Mouse (Mus musculus): Measurements from ENCODE around the gene Zfp995. TPM values are rescaled to one million over a fixed set of nuclear protein-coding genes. Genes with fewer than 3 reads are reported as not detected.
"Not testable (repeated sequence)": the region's sequence is repeated elsewhere in the genome, so short reads cannot be mapped to it uniquely, and the experiment has no call there.

The Zfp995 gene
- polyA plus RNA-seq (2016; fragmentation: Nextera tagmentation; extraction: Ambion mirVana), result 4.0 and 6.0 TPM in 2 replicates

GRCm38 (mm10) chr17:21909456-21910052, at the start of gene Zfp995:
Gene Zfp995 (minus strand): TSS chr17:21909926.
- not testable (repeated sequence) for H3K4me1 ChIP-seq; H3K27me3 ChIP-seq (ENCODE audit: low read depth, poor library complexity, severe bottlenecking); H3K9me3 ChIP-seq (replicated peaks); H3K36me3 ChIP-seq
- H3K27ac ChIP-seq, result peak within 1 kb of the TSS; percentile 80
- peak within 1 kb of the TSS; percentile 62 for H3K4me3 ChIP-seq
- peak; percentile 61 for DNase-seq (ENCODE audit: low spot score)
- under 1% methylated on average over 24 of the region's 24 CpGs for WGBS

DNA sequence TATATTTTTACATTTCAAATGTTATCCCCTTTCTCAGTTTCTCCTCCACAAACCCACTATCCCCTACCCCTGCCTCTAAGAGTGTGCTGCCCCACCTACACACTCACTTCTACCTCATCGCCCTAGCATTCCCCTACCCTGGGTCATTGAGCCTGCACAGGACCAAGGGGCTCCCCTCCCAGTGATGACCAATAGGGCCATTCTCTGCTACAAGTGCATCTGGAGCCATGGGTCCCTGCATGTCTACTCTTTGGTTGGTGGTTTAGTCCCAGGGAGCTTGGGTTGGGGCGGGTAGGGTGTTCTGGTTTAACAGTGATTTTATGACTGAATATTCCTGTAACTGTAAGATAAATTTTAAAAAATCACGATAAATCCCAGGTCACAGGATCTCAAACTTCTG, 687 bp downstream of the Zfp995 start:
- 9% methylated on average over 3 of the region's 3 CpGs for WGBS
- DNase-seq (ENCODE audit: low spot score), result peak; percentile 32
- H3K27ac ChIP-seq, result peak overlapping the region; percentile 80
- H3K9me3 ChIP-seq (replicated peaks), result no peaks in the 10 kb centered on the region
- no peaks in the 10 kb centered on the region; the same call in 1 of the 2 replicates for H3K4me1 ChIP-seq
- H3K27me3 ChIP-seq (ENCODE audit: low read depth, poor library complexity, severe bottlenecking), result no peaks in the 10 kb centered on the region
- peak overlapping the region; percentile 62 for H3K4me3 ChIP-seq
- no peaks in the 10 kb centered on the region for H3K36me3 ChIP-seq

- no peaks in the 10 kb centered on the region for H3K4me1 ChIP-seq
- no peaks in the 10 kb centered on the region for H3K27me3 ChIP-seq (ENCODE audit: low read depth, poor library complexity, severe bottlenecking)
- H3K9me3 ChIP-seq (replicated peaks), result no peaks in the 10 kb centered on the region
- H3K36me3 ChIP-seq, result no peaks in the 10 kb centered on the region
- WGBS, result 88% methylated on average over 1 of the region's 1 CpGs
- DNase-seq (ENCODE audit: low spot score), result no peak
- H3K27ac ChIP-seq, result no peak overlapping the region
- H3K4me3 ChIP-seq, result no peak overlapping the region
These were observed 38.5 kb downstream of the Zfp995 start for GRCm38 (mm10) chr17:21871256-21871655.

DNA sequence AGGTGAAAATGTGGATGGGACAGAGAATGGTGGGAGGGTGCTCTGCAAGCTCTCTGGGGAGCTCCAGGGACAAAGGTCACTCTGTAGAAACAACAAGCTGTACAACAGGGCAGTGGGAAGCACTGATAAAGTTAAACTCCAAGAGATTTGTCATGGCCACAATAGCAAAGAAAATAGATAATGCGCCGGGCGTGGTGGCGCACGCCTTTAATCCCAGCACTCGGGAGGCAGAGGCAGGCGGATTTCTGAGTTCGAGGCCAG, 63.5 kb downstream of the Zfp995 start:
- H3K4me1 ChIP-seq; H3K27me3 ChIP-seq (ENCODE audit: low read depth, poor library complexity, severe bottlenecking): not testable (repeated sequence)
- WGBS, result 91% methylated on average over 8 of the region's 8 CpGs

GRCm38 (mm10) chr17:21845545-21846321, 64.0 kb downstream of the Zfp995 start, which contains the start of gene Zfp820:
Gene Zfp820 (minus strand): TSS chr17:21845772.
- peak within 1 kb of the TSS; percentile 86 for H3K27ac ChIP-seq
- 4% methylated on average over 22 of the region's 22 CpGs for WGBS

More for the DNA sequence above, 63.5 kb downstream of the Zfp995 start:
- not testable (repeated sequence) for H3K9me3 ChIP-seq (replicated peaks); H3K36me3 ChIP-seq; H3K27ac ChIP-seq; DNase-seq (ENCODE audit: low spot score); H3K4me3 ChIP-seq

GRCm38 (mm10) chr17:21838510-21838909, 71.2 kb downstream of the Zfp995 start:
- no peak overlapping the region for H3K27ac ChIP-seq
- H3K27me3 ChIP-seq (ENCODE audit: low read depth, poor library complexity, severe bottlenecking), result no peaks in the 10 kb centered on the region
- H3K9me3 ChIP-seq (replicated peaks), result no peaks in the 10 kb centered on the region
- H3K36me3 ChIP-seq, result peaks cover 7% of the 10 kb centered on the region; the same call in 1 of the 2 replicates
- H3K4me1 ChIP-seq, result no peaks in the 10 kb centered on the region
- DNase-seq (ENCODE audit: low spot score), result no peak
- WGBS, result 64% methylated on average over 2 of the region's 2 CpGs
- no peak overlapping the region for H3K4me3 ChIP-seq

More at GRCm38 (mm10) chr17:21845545-21846321, 64.0 kb downstream of the Zfp995 start, which contains the start of gene Zfp820:
- H3K4me1 ChIP-seq, result no peaks in the 10 kb centered on the region
- H3K4me3 ChIP-seq, result peak within 1 kb of the TSS; percentile 72
- H3K36me3 ChIP-seq, result no peaks in the 10 kb centered on the region
- H3K27me3 ChIP-seq (ENCODE audit: low read depth, poor library complexity, severe bottlenecking), result no peaks in the 10 kb centered on the region
- no peaks in the 10 kb centered on the region for H3K9me3 ChIP-seq (replicated peaks)
- peak; percentile 76 for DNase-seq (ENCODE audit: low spot score)

Other genes with a start within 250 kb of the Zfp995 start
- gene Gm10226, start 218.1 kb downstream of the Zfp995 start, polyA plus RNA-seq (2016; fragmentation: Nextera tagmentation; extraction: Ambion mirVana), result 4.8 and 6.0 TPM in 2 replicates
- gene Zfp760, start 202.2 kb downstream of the Zfp995 start, polyA plus RNA-seq (2016; fragmentation: Nextera tagmentation; extraction: Ambion mirVana), result 16.1 and 19.6 TPM in 2 replicates
- 5.0 and 8.6 TPM in 2 replicates for gene Zfp229, start 179.1 kb downstream of the Zfp995 start, polyA plus RNA-seq (2016; fragmentation: Nextera tagmentation; extraction: Ambion mirVana)
- 5.9 and 7.1 TPM in 2 replicates for gene Zfp820, start 64.2 kb downstream of the Zfp995 start, polyA plus RNA-seq (2016; fragmentation: Nextera tagmentation; extraction: Ambion mirVana)
- gene Zfp942, start 52.5 kb upstream of the Zfp995 start, polyA plus RNA-seq (2016; fragmentation: Nextera tagmentation; extraction: Ambion mirVana), result 22.5 and 25.3 TPM in 2 replicates
- gene Zfp943, start 52.6 kb upstream of the Zfp995 start, polyA plus RNA-seq (2016; fragmentation: Nextera tagmentation; extraction: Ambion mirVana), result 11.6 and 15.5 TPM in 2 replicates

All from limb, embryonic 10.5 days (tissue).